Mouse (Mus musculus) megakaryocyte, embryonic 14.5 days (primary cell): ENCODE measurements around the gene Ntm.

ENCODE experiments used
- FLI1 ChIP-seq: IDR thresholded peaks from 2 replicates; pipeline ENCODE4 v1.6.1; 2012; ENCODE audit warnings: low read length, inconsistent platforms, mixed read lengths
- GATA1 ChIP-seq: IDR thresholded peaks from 3 replicates; pipeline ENCODE4 v1.6.1; 2012; ENCODE audit warnings: mixed read lengths, low read length, inconsistent platforms, borderline replicate concordance

DNA sequence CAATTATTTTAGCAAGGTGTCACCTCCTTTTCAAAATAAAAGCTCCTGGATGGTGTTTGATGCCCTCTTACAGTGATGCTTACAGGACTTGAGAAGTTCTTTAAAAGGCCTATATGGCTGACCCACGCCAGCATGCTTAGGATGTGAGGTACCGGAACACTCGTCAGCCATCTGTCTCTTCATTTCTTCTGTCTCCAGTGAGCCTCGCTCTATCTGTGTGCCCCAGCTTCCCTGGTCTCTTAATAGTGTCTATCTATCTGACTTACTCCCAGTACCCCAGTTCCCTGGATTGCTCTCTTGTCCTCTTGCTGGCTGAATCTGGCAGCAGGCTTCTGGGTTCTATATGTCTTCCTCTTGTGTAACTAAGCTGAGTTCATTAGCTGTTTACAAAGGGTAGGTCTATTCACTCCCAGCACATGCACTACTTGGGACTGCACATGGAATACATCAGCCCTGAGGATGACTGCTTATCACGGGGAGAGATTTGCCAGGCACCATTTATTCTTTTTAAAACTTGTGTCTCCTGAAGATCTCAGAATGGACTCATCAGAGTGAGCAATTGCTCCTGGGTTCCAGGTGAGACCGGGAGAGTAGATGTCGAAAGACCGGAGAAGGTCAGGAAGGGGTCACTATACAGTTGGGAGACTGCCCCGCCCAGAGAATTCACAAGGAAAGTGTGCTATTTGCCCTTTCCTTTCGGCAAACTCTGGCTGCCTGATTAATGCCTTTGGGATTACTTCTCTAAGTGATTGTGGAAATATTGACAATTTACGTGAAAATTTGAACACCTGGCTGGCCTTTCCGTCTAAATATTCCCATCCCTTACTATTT lies 585.6 kb downstream of the Ntm start:
- TF ChIP-seq FLI1 (no peak), GATA1 (no peak)
